Mouse (Mus musculus) right cerebral cortex, postnatal 4 days (tissue): ENCODE measurements around the gene Ush1g.
A peak's percentile ranks its signal among the peaks of the same experiment; 100 is the strongest.

ENCODE experiments used
- DNase-seq: peaks from one replicate; pipeline ENCODE4 v3.0.0-alpha.2; 2022

Gene Ush1g

GRCm38 (mm10) chr11:115321906-115322693, at the start of gene Ush1g:
Gene Ush1g, minus strand, starts transcription at chr11:115322041.
- peak; percentile 65 for DNase-seq

- no peak for DNase-seq
These were observed 49.5 kb upstream of the Ush1g start for GRCm38 (mm10) chr11:115371354-115371753.

GRCm38 (mm10) chr11:115370368-115370767, 48.5 kb upstream of the Ush1g start:
- no peak for DNase-seq

GRCm38 (mm10) chr11:115367395-115367944, 45.6 kb upstream of the Ush1g start, which contains the start of gene Hid1:
Gene Hid1, minus strand, starts transcription at chr11:115367756.
- DNase-seq = peak; percentile 72

GRCm38 (mm10) chr11:115366706-115367394, 45.0 kb upstream of the Ush1g start:
- peak; percentile 57 for DNase-seq

GRCm38 (mm10) chr11:115366039-115366705, 44.3 kb upstream of the Ush1g start:
- no peak for DNase-seq

GRCm38 (mm10) chr11:115364136-115364535, 42.3 kb upstream of the Ush1g start:
- DNase-seq = no peak

- DNase-seq = no peak
These were observed 37.9 kb upstream of the Ush1g start for GRCm38 (mm10) chr11:115359726-115360125.

- DNase-seq = no peak
These were observed 37.5 kb upstream of the Ush1g start for GRCm38 (mm10) chr11:115359293-115359692.

- DNase-seq = peak; percentile 78
These were observed 36.6 kb upstream of the Ush1g start for GRCm38 (mm10) chr11:115358468-115358867.

- DNase-seq = peak; percentile 76
These were observed 32.3 kb upstream of the Ush1g start for GRCm38 (mm10) chr11:115354183-115354582.

- DNase-seq = no peak
These were observed 31.5 kb upstream of the Ush1g start for GRCm38 (mm10) chr11:115353375-115353774.

GRCm38 (mm10) chr11:115349976-115350375, 28.1 kb upstream of the Ush1g start:
- no peak for DNase-seq

GRCm38 (mm10) chr11:115348681-115349248, 26.9 kb upstream of the Ush1g start:
- DNase-seq = no peak

- no peak for DNase-seq
These were observed 23.7 kb upstream of the Ush1g start for GRCm38 (mm10) chr11:115345515-115345914.

GRCm38 (mm10) chr11:115344967-115345366, 23.1 kb upstream of the Ush1g start:
- no peak for DNase-seq

GRCm38 (mm10) chr11:115341866-115342265, 20.0 kb upstream of the Ush1g start:
- DNase-seq = no peak

- no peak for DNase-seq
These were observed 19.4 kb upstream of the Ush1g start for GRCm38 (mm10) chr11:115341246-115341645.

GRCm38 (mm10) chr11:115337826-115338225, 16.0 kb upstream of the Ush1g start:
- no peak for DNase-seq

- DNase-seq = no peak
These were observed 15.5 kb upstream of the Ush1g start for GRCm38 (mm10) chr11:115337350-115337749.

GRCm38 (mm10) chr11:115336115-115336514, 14.3 kb upstream of the Ush1g start:
- no peak for DNase-seq

GRCm38 (mm10) chr11:115335223-115335622, 13.4 kb upstream of the Ush1g start:
- DNase-seq = no peak

- DNase-seq = no peak
These were observed 12.7 kb upstream of the Ush1g start, which contains the start of gene Otop3 for GRCm38 (mm10) chr11:115334531-115334930. Gene Otop3, plus strand, starts transcription at chr11:115334731.
